Mouse (Mus musculus) E14TG2a.4 (cell line): ENCODE measurements at regions not wholly inside any gene's neighbourhood (a gene's known extent, or its start where the extent isn't known, plus 50 kb on each side); places are given as distances from the start of the nearest gene placed in this dataset.

ENCODE experiments used
- CTCF ChIP-seq: conservative IDR thresholded peaks from 2 replicates; pipeline ENCODE4 v1.5.1; 2014; ENCODE audit warnings: low read length
- NANOG ChIP-seq: IDR thresholded peaks from 2 replicates; pipeline ENCODE4 v1.6.1; 2014; ENCODE audit warnings: borderline replicate concordance, low read length, mixed read lengths
- POU5F1 ChIP-seq: IDR thresholded peaks from 2 replicates; pipeline ENCODE4 v1.6.1; 2014; ENCODE audit warnings: low read length, borderline replicate concordance

GRCm38 (mm10) chr10:37190092-37190491 lies 51.4 kb upstream of the Marcks start:
- TF ChIP-seq CTCF (no peak), NANOG (no peak), POU5F1 (no peak)
